Mouse (Mus musculus): ENCODE measurements around the gene Tmem37. TPM values are rescaled to one million over a fixed set of nuclear protein-coding genes. Genes with fewer than 3 reads are reported as not detected.
"Not testable (repeated sequence)": the region's sequence is repeated elsewhere in the genome, so short reads cannot be mapped to it uniquely, and the experiment has no call there.

The Tmem37 gene
- polyA plus RNA-seq, 1 experiment, result 80.4 TPM

GRCm38 (mm10) chr1:120099483-120099882 is 25.6 kb upstream of the Tmem37 start:
- no peaks in the 10 kb centered on the region for H3K79me2 ChIP-seq (ENCODE audit: control insufficient read depth, insufficient read depth)
- H3K36me3 ChIP-seq (ENCODE audit: control insufficient read depth, insufficient read depth), result no peaks in the 10 kb centered on the region
- TF ChIP-seq MYOG (IDR thresholded peaks at IDR 0.05; ENCODE audit: control insufficient read depth in 1 of 3, insufficient read depth in 1 of 3, insufficient read length in 2 of 3, low read depth in 2 of 3), result no peak
- no peak for TF ChIP-seq USF1 (IDR thresholded peaks at IDR 0.05; ENCODE audit: low read depth)
- TF ChIP-seq CEBPB (IDR thresholded peaks at IDR 0.05; ENCODE audit: insufficient read depth, poor library complexity, severe bottlenecking), result no peak
- TF ChIP-seq TCF3 (IDR thresholded peaks at IDR 0.05; ENCODE audit: insufficient read length, low read depth), result no peak
- TF ChIP-seq MYOD1 (IDR thresholded peaks at IDR 0.05; ENCODE audit: control insufficient read depth in 1 of 3, insufficient read length in 2 of 3, low read depth in 2 of 3), result no peak
- no peak for TF ChIP-seq POLR2AphosphoS2 (IDR thresholded peaks at IDR 0.05; ENCODE audit: insufficient read length, low read depth)
- no peak for TF ChIP-seq MAX (IDR thresholded peaks at IDR 0.05; ENCODE audit: low read depth)
- no peak for TF ChIP-seq REST (IDR thresholded peaks at IDR 0.05; ENCODE audit: insufficient read depth, insufficient read length)
- TF ChIP-seq POLR2A (IDR thresholded peaks at IDR 0.05; ENCODE audit: insufficient read length, low read depth), result no peak
- no peak for TF ChIP-seq TCF12 (IDR thresholded peaks at IDR 0.05; ENCODE audit: insufficient read depth, poor library complexity, severe bottlenecking)
- H3ac ChIP-seq (ENCODE audit: control insufficient read depth, insufficient read length), result no peak overlapping the region
- H3K4me3 ChIP-seq, result no peak overlapping the region
- H3K4me2 ChIP-seq (ENCODE audit: low read depth), result peak overlapping the region; percentile 5
- no peaks in the 10 kb centered on the region for H3K27me3 ChIP-seq (ENCODE audit: control insufficient read depth, insufficient read depth, insufficient read length)

- Histone ChIP-seq H3K79me2 (ENCODE audit: control insufficient read depth, insufficient read depth) (no peaks in the 10 kb centered on the region), H3K27me3 (ENCODE audit: control insufficient read depth, insufficient read depth, insufficient read length) (no peaks in the 10 kb centered on the region), H3ac (ENCODE audit: control insufficient read depth, insufficient read length) (no peak overlapping the region), H3K36me3 (ENCODE audit: control insufficient read depth, insufficient read depth) (no peaks in the 10 kb centered on the region), H3K4me3 (no peak overlapping the region), H3K4me2 (ENCODE audit: low read depth) (no peak overlapping the region)
- TF ChIP-seq E2F4 (IDR thresholded peaks at IDR 0.05; ENCODE audit: insufficient read depth) (no peak), REST (IDR thresholded peaks at IDR 0.05; ENCODE audit: insufficient read depth, insufficient read length) (no peak), POLR2AphosphoS2 (IDR thresholded peaks at IDR 0.05; ENCODE audit: insufficient read length, low read depth) (no peak), CEBPB (IDR thresholded peaks at IDR 0.05; ENCODE audit: insufficient read depth, poor library complexity, severe bottlenecking) (no peak), POLR2A (IDR thresholded peaks at IDR 0.05; ENCODE audit: insufficient read length, low read depth) (no peak)
Measured at GRCm38 (mm10) chr1:120098327-120098726, 24.5 kb upstream of the Tmem37 start.

- no peak overlapping the region for H3K4me2 ChIP-seq (ENCODE audit: low read depth)
- no peak overlapping the region for H3K4me3 ChIP-seq
- H3ac ChIP-seq (ENCODE audit: control insufficient read depth, insufficient read length), result no peak overlapping the region
- H3K79me2 ChIP-seq (ENCODE audit: control insufficient read depth, insufficient read depth), result no peaks in the 10 kb centered on the region
- H3K27me3 ChIP-seq (ENCODE audit: control insufficient read depth, insufficient read depth, insufficient read length), result no peaks in the 10 kb centered on the region
- TF ChIP-seq REST (IDR thresholded peaks at IDR 0.05; ENCODE audit: insufficient read depth, insufficient read length) (no peak), MYOG (IDR thresholded peaks at IDR 0.05; ENCODE audit: control insufficient read depth in 1 of 3, insufficient read depth in 1 of 3, insufficient read length in 2 of 3, low read depth in 2 of 3) (no peak), MAX (IDR thresholded peaks at IDR 0.05; ENCODE audit: low read depth) (no peak), SRF (IDR thresholded peaks at IDR 0.05; ENCODE audit: control insufficient read depth, insufficient read length, low read depth) (no peak), TCF3 (IDR thresholded peaks at IDR 0.05; ENCODE audit: insufficient read length, low read depth) (no peak), MYOD1 (IDR thresholded peaks at IDR 0.05; ENCODE audit: control insufficient read depth in 1 of 3, insufficient read length in 2 of 3, low read depth in 2 of 3) (no peak), POLR2AphosphoS2 (IDR thresholded peaks at IDR 0.05; ENCODE audit: insufficient read length, low read depth) (no peak), CEBPB (IDR thresholded peaks at IDR 0.05; ENCODE audit: insufficient read depth, poor library complexity, severe bottlenecking) (no peak), POLR2A (IDR thresholded peaks at IDR 0.05; ENCODE audit: insufficient read length, low read depth) (no peak), E2F4 (IDR thresholded peaks at IDR 0.05; ENCODE audit: insufficient read depth) (no peak), USF1 (IDR thresholded peaks at IDR 0.05; ENCODE audit: low read depth) (no peak), TCF12 (IDR thresholded peaks at IDR 0.05; ENCODE audit: insufficient read depth, poor library complexity, severe bottlenecking) (no peak)
- H3K36me3 ChIP-seq (ENCODE audit: control insufficient read depth, insufficient read depth), result no peaks in the 10 kb centered on the region
Measured at GRCm38 (mm10) chr1:120094920-120095319, 21.0 kb upstream of the Tmem37 start.

GRCm38 (mm10) chr1:120093482-120094134 is 19.7 kb upstream of the Tmem37 start:
- H3K36me3 ChIP-seq (ENCODE audit: control insufficient read depth, insufficient read depth); H3ac ChIP-seq (ENCODE audit: control insufficient read depth, insufficient read length); H3K4me3 ChIP-seq; H3K79me2 ChIP-seq (ENCODE audit: control insufficient read depth, insufficient read depth); H3K4me2 ChIP-seq (ENCODE audit: low read depth); H3K27me3 ChIP-seq (ENCODE audit: control insufficient read depth, insufficient read depth, insufficient read length): not testable (repeated sequence)

- H3K4me2 ChIP-seq (ENCODE audit: low read depth), result no peak overlapping the region
- H3ac ChIP-seq (ENCODE audit: control insufficient read depth, insufficient read length), result no peak overlapping the region
- no peaks in the 10 kb centered on the region for H3K36me3 ChIP-seq (ENCODE audit: control insufficient read depth, insufficient read depth)
- TF ChIP-seq REST (IDR thresholded peaks at IDR 0.05; ENCODE audit: insufficient read depth, insufficient read length), result no peak
- no peak for TF ChIP-seq TCF12 (IDR thresholded peaks at IDR 0.05; ENCODE audit: insufficient read depth, poor library complexity, severe bottlenecking)
- TF ChIP-seq SRF (IDR thresholded peaks at IDR 0.05; ENCODE audit: control insufficient read depth, insufficient read length, low read depth), result no peak
- TF ChIP-seq TCF3 (IDR thresholded peaks at IDR 0.05; ENCODE audit: insufficient read length, low read depth), result no peak
- TF ChIP-seq POLR2AphosphoS2 (IDR thresholded peaks at IDR 0.05; ENCODE audit: insufficient read length, low read depth), result no peak
- TF ChIP-seq USF1 (IDR thresholded peaks at IDR 0.05; ENCODE audit: low read depth), result no peak
- TF ChIP-seq E2F4 (IDR thresholded peaks at IDR 0.05; ENCODE audit: insufficient read depth), result no peak
- TF ChIP-seq MAX (IDR thresholded peaks at IDR 0.05; ENCODE audit: low read depth), result no peak
- TF ChIP-seq MYOD1 (IDR thresholded peaks at IDR 0.05; ENCODE audit: control insufficient read depth in 1 of 3, insufficient read length in 2 of 3, low read depth in 2 of 3), result no peak
- TF ChIP-seq MYOG (IDR thresholded peaks at IDR 0.05; ENCODE audit: control insufficient read depth in 1 of 3, insufficient read depth in 1 of 3, insufficient read length in 2 of 3, low read depth in 2 of 3), result no peak
- TF ChIP-seq POLR2A (IDR thresholded peaks at IDR 0.05; ENCODE audit: insufficient read length, low read depth), result no peak
- TF ChIP-seq CEBPB (IDR thresholded peaks at IDR 0.05; ENCODE audit: insufficient read depth, poor library complexity, severe bottlenecking), result no peak
- no peak overlapping the region for H3K4me3 ChIP-seq
- H3K27me3 ChIP-seq (ENCODE audit: control insufficient read depth, insufficient read depth, insufficient read length), result no peaks in the 10 kb centered on the region
- H3K79me2 ChIP-seq (ENCODE audit: control insufficient read depth, insufficient read depth), result no peaks in the 10 kb centered on the region
Measured at GRCm38 (mm10) chr1:120090880-120091570, 17.2 kb upstream of the Tmem37 start.

All from myocyte (in vitro differentiated cells).